Mouse (Mus musculus) lung, postnatal 0 days (tissue): ENCODE results near the gene Hand1.

Experiments
- CTCF ChIP-seq: IDR thresholded peaks from 2 replicates; pipeline ENCODE4 v1.5.1; 2016; ENCODE audit warnings: antibody characterized with exemption, mild to moderate bottlenecking
- EP300 ChIP-seq: IDR thresholded peaks from 2 replicates; pipeline ENCODE4 v1.6.1; 2016; ENCODE audit warnings: antibody characterized with exemption, mild to moderate bottlenecking, control low read depth

DNA sequence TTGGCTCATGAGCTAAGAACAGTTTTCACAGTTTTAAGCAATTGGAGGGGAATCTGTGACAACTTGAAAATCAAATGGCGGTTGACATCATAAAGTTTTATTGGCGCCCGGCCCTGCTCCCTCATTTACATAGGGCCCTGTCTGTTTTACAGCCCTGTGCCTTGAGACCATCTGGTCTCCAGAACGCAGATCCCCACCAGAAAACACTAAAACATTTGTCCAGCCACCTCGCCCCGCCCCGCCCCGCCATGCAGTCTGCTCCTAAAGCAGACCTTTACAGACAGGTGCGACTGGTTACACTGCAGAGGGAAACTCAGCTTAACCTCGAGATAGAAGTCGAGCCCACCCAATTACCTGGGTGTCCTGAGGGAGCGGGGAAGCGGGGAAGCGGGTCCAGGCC is 52.8 kb downstream of the Hand1 start:
- no peak for TF ChIP-seq CTCF
- TF ChIP-seq EP300: no peak
